Mouse (Mus musculus): ENCODE results near the gene Evi5.

Gene Evi5

DNA sequence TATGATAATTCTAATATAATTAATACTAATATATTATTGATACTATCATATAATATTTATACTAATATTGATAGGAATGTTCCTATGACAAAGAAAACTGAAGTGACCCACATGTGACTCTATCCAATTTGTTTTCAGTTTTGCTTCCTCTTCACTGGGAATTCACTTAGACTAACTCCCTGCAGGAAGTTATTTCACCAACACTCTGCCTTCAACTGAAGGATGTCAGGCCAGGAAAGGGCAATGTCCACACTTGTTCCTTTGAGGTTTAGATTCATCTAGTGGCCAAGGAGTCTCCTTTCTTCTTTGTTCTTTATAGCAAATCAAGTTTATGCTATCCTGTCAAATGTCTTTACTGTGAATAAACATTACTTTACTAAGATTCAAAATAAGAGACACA lies 111.2 kb downstream of the Evi5 start:
- in situ Hi-C loops (cut with MboI, MseI), result no loop called here

DNA sequence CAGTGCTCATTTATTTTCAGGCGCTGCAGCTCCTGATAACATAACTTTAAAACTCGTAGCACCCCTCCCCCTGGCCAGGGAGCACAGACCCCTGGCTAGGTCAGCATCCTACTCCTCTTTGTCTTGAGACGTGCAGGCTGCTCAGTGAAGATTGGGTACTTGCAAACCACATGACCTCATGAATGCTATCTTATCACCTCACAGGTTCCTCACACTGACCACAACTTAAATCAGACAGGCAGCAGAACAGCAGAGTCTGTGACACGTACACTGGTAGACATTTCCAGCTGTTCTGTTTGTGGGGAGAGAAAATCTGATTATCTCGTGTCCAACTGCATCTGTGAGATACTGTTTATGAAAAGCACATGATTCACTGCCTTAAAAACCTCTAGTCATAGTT lies 115.8 kb downstream of the Evi5 start:
- in situ Hi-C loops (cut with MboI, MseI), result loop anchor here in 1 of 2 experiments (10.0 kb wide), 1 partner anchor 1964 kb away; no protein-coding TSS in a partner anchor

DNA sequence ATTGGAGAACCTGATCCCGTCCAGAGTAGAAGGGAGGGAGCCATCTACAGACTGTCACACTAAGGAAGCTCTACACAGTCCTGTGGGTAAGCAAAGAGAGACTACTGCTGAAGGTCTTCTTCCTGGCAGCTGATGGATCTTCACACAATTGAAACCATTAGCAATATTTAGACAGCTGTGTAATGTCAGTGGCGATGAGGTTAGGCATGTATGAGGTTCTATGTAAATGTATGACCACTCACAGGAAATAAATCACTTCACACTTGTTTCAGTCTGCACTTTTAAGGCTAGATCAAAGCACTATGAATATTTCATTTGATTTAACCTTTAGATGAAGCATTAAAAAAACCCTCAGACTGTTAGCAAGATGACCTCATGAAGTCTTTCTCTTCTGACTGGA lies 118.8 kb downstream of the Evi5 start:
- in situ Hi-C loops (cut with MboI, MseI), result loop anchor here in 1 of 2 experiments (10.0 kb wide), 1 partner anchor 1961 kb away; no protein-coding TSS in a partner anchor

DNA sequence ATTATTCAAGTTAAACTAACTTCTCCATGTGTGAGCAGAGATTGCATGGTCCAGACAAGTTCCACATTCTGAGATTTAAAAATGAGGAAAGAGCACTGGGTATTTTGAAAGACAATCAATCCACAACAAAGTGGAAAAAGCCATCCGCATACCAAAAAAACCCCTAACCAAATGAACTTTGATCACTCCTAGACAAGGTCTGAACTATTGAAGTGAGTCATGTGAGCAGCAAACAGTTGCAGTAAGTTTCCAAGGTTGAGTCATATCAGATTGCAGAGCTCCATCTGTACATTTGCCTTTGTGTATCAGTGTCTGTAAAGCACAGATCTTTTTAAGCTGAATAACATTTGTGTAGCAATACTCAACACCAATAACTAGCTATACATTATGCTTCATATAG lies 120.2 kb downstream of the Evi5 start:
- in situ Hi-C loops (cut with MboI, MseI), result loop anchor here in 1 of 2 experiments (10.0 kb wide), 1 partner anchor 1960 kb away; no protein-coding TSS in a partner anchor

DNA sequence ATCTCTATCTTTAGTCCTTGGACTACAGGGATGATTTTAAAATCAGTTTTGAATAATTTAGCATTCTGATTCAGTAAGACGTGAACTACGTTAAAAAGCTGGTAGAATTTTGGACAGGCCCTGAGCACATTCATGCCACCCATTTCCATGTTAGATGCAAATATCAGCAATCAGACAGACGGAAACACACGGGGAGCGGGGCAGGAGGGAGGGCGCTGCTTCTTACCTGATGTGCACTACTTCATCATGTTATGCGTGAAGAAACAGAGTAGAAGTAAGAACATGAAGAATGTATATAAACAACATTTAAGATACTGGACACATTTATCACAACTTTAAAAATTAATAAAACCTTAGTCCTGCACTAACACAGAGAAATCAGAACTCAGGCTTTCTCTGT lies 121.3 kb downstream of the Evi5 start:
- in situ Hi-C loops (cut with MboI, MseI), result loop anchor here in 1 of 2 experiments (10.0 kb wide), 1 partner anchor 1959 kb away; no protein-coding TSS in a partner anchor

DNA sequence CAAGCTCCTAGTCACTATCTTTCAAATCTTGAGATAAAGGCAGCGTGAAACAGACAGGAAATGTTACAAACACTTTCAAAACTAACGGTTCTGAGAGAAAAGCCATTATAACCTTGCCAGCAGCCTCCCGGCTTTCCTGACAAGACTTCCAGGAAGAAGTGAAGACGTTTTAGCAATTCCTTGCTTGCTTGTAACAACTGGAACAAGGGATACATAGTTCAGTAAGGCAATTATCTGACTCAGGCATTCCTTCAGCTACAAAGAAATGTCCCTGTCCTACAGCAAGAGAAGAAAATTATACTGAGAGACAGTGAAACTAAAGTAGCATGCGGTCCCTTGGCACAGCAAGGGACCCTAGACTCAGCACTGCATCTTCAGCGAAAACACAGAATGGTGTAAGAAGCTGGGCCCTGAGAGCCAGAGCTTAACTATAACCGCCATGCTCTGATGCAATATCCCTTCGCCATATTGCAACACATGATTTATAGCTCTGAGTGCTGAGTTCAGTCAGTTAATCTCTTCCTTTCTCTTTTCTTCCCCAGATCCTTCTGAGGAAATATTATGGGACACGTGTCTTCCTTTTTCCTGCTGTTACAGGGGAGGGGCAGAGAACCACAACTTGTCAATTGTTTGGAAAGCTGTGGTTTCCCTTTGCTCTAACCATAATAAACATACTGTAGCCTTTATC lies 125.5 kb downstream of the Evi5 start:
- in situ Hi-C loops (cut with MboI, MseI), result no loop called here

DNA sequence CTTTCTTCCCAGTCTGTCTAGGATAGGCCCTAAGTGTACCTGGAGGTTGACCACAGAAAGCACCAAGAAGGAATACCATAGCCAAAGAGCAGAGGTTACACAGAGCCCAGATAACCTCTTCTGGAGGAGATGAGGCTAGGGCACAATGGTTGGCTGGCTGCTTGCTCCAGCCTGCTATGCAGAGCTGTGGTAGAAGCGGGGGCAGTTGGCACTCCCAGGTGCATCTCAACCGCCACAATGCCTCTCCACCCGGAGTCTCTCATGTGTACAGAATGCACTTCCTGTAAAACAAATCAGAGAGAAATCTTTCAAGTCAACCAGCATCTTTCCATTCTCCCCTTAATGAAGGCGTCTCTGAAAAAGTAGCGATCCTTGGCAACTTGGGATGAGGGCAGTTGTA lies 135.9 kb downstream of the Evi5 start:
- in situ Hi-C loops (cut with MboI, MseI), result no loop called here

DNA sequence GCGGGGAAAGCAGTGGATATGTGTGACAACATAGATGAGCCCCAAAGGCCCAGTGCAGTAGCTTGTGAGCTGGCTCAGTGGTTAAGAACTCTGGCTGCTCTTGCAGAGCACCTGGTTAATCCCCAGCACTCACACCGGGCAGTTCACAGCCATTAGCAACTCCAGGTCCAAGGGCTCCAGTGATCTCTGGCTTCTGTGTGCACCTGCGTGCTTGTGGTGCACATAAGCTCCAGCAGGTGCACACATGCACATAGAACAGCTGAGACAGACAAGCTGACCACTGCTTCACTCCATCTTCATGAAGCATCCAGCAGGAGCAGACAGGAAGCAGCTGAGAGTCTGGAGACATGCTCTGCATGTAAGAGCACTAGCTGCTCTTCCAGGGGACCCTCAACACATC lies 136.6 kb downstream of the Evi5 start:
- in situ Hi-C loops (cut with MboI, MseI), result no loop called here

DNA sequence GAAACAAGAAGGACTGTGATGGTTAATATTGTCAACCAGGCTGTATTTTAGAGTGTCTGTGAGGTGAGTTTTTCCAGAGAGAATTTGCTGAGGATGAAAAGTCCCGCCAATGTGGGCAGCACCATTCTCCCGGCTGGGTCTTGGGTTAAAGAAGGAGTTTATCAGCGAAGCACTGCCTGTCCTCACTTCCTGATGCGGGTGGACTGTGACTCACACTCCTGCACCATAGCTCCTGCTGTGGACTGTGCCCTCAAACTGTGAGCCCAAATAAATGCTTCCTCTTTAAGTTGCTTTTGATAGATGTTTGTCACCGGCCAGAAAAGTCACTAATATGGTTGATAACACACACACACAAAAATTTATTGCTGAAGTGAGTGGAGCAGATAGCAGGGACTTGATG lies 138.7 kb downstream of the Evi5 start:
- in situ Hi-C loops (cut with MboI, MseI), result no loop called here

DNA sequence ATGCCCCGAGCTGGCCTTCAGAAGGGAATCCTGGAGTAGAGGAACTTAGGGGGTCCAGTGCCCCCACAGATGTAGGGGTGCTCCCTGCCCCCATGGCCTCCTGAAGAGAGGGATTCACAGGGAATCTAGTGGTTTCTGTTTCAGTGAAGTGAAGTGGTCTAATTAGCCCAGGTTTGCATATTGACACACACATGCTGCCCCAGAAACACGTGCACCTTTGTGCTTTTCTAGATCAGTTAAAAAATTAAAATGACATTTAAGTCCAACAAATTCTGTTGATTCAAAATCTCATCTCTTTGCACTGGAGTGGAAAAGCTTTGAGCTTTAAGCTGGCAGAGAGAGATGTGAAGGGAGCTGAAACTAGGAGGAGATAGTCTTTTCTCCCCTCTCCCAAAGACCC lies 143.1 kb downstream of the Evi5 start:
- in situ Hi-C loops (cut with MboI, MseI), result no loop called here

DNA sequence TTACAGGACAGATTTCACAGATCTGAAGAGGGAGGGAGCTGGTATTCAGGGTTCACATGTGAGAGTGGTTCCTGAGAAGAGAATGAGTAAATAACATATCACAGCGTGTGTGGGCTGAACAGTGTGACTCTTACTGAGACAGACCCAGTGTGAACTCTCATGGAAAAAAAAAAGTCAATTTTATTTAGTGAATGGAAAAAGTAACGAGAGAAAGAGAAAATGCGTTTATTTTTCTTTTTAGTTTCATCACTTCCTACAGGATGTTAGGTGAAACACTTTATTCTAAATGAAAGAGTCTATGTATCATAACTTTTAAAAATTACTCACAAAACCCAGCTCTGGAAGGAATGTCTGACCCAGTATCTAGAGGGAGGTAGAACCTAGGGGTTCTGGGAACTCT lies 143.5 kb downstream of the Evi5 start:
- in situ Hi-C loops (cut with MboI, MseI), result no loop called here

DNA sequence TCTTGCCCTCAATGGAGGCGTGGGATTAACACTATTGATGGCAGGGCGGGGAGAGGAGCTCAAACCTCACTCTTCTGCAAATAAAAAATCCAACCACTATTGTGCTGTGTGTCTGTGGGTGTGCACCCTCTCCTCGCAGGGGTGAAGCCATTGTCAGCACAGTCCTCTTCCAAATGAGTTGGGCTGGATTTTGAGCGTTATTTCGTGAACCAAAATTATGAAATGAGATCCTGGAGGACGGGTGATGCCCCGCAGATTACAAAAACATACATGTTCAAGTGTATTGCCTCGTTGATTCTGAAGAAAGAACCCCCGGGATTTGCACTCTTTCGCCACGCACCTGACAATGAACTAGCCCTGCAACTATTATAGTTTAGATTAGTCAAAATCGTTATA lies 147.9 kb downstream of the Evi5 start:
- in situ Hi-C loops (cut with MboI, MseI), result loop anchor here in 1 of 2 experiments (10.0 kb wide), 1 partner anchor 462 kb away; no protein-coding TSS in a partner anchor

DNA sequence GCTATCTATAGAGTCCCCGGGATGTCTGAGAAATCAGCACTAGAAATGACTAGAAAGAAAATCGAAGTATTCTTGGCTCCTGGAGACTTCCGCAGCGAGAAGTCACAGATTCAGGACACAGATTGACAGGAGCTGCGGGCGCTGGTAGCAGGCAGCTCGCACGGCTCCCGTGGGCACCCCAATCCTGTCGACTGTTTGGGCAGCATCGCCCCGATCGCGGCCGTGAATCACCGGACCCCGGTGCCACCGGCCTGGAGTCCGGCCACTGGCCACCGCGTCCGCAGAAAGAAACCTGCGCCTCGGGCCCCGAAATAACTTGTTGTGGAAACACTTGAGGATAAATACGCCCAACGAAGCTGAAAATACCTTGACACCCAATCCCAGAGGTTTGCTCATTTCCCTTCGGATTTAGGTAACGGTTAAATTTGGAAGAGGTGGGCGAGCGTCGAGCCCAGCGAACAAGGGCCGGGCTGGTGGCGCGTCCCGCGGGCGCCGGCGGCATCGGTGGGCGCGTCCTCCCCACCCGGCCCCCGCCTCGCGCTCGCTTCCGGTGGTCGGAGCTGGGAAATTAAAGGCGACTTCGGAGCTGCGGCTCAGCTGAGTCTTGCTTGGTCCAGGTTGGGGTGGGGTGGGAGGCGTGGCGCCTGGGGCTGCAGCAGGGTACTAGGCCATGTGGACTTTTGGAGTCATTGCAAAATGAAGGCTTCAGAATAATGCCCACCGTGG lies 148.5 kb downstream of the Evi5 start:
- in situ Hi-C loops (cut with MboI, MseI), result loop anchor here in 1 of 2 experiments (10.0 kb wide), 1 partner anchor 462 kb away; no protein-coding TSS in a partner anchor

DNA sequence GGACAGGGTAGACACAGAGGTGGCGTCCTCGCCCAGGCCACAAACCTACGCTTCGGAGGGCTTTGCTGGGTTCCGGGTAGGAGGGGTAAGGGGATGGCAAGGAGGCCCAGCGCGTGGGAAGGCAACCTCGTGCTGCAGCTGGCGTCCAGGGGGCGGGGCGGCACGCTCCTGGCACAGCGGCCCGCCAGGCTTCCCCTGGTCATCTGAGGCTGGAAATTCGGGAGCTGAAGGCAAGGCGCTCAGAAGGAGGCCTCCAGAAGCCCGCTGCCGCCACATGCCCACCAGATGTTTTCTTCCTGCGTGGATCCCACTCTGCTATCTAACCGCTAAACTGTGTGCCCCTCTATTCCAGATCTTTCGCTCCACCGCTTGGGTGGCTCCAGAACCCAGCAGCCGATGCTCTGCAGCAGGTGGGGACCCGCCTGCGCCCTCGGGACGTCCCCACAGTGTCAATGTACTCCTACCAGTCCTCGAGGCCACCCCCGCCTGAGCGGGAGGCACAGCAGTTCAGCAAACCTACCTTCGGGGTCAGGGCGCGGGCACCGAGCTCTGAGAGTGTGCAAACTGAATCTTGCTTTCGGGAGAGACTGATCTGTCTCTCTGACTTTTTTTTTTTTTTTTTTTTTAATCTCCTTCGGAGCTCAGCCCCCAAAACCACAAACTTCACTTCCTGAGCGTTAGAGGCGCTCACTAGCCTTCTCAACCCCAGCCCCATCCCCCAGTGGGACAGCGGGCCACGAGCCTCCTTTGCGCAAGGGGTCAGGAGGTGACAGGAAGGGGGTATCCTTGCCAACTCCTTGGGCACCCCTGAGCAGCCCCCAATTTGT lies 149.3 kb downstream of the Evi5 start, which contains the start of gene Gfi1:
TSS of gene Gfi1 (minus strand) at position 602 of the 827 bp plus-strand sequence.
- in situ Hi-C loops (cut with MboI, MseI), result loop anchor here in 1 of 2 experiments (10.0 kb wide), 1 partner anchor 461 kb away; no protein-coding TSS in a partner anchor

DNA sequence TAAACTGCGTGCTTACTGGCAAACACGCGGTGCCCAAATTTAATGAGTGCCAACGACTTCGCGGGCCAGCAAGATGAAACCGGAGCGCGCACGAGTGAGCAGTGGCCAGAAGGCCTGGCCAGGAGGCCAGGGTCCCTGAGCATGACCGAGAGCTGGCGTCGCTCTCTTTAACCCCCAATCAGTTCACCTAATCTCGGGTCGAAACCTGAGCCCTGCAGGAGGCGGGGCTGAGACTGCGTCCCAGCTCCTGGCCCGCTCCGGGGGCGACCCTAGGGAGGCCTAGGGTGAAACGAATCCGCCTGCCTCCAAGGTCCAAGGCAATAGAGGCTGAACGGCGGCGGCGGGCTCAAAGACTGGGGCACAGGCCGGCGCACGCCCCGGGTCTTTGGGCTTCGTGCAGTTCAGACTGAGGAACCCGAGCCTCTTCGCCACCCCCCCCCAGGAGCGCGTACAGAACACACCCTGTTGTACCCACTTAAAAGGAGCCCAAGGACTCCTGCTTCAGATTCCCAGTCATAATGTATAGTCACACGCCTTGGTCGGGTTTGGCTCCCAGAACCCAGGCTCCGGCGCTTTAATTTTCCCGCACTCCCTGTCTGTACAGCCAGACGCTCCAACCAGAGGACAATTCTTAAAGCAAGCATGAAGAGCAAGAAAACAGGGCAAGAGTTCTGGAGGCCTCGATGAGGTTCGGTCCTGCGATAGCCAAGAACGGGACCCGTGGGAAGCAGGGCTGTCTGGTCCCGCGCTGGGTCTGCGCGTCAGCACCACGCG lies 150.1 kb downstream of the Evi5 start:
- in situ Hi-C loops (cut with MboI, MseI), result loop anchor here (5.0 to 10.0 kb wide), 4 partner anchors 47 to 460 kb away; no protein-coding TSS in a partner anchor

DNA sequence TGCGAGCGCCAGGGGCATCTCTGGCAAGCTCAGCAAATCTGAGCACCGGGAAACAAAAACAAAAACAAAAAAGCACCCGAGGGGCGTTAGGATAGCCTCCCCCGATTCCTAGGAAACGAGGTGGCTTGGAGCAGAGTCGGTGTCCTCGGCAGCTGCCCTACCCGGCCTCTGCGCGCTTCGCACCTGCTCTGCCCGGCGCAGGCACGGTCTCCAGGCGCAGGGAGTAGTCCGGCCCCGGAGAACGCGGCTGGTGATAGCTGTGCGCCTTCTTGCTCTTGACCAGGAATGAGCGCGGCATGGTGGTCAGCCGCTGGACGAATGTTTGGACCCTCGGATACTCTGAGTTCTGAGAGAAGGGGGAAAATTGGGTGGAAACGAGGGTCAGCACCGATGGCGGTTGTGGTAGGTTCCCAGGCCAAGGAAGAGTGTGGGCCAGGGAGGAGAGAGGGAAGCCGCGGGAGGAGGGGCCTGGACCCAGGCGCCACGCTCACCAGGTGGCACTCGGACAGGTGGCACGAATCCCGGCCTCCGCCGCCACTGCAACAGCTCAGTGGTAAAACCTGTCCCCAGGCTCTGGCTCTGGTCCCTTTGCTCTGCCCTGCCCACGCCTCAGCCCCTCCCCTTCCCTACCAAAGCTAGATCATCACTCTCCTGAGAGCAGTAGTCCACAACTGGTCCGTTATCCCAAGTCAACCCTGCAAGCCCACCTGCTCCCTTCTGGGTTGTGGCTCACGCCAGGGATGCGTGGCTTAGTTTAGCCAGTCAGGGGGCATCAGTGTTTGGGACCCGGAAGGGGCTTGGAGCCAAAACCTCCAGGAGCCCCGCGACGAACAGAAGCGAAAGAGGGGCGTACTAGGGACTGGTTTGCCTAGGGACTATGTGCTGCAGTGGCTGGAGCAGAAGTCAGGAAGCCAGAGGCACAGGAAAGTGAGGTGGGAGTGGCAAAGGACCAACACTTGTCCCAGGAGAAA lies 151.1 kb downstream of the Evi5 start:
- in situ Hi-C loops (cut with MboI, MseI), result loop anchor here (5.0 to 10.0 kb wide), 4 partner anchors 48 to 459 kb away; no protein-coding TSS in a partner anchor

DNA sequence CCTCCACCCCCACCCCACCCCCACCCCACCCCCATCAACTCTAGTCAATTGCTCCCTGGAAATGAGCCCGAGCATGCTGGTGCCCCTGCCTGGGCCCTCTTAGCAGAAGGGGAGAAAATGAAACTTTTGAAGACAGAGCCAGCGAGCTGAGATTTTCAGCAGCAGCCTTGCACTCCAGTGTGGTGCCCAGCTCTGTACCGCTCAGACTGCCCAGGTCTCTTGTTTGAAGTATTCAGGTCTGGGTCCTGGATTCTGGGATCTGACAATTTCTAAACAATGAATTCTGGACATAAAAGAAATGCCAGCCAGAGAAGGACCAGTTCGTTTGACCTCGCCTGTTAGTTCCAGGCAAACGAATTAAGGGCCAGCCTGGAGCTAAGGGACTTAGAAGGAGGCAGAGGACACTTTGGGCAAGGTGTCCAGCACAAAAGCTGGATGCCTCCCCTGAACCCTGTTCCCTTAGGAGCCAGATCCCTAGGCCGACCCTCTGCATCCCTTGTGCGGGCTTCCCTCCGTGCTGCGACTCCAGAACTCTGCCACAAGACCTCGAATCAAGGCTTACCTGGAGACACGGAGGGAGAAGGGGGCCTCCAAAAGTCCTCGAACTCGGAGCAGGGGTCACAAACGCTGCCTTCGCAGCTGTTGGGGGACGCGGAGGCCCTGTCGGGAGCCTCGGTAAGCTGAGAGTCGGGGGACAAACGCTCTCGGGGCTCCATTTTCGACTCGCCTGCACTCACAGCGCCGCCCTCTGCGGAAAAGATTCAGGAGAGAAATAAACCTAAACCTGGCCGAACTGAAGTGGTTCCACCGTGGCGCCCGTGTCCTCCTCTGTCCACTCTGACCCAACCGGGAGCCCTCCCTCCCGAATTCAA lies 152.0 kb downstream of the Evi5 start:
- in situ Hi-C loops (cut with MboI, MseI), result loop anchor here (5.0 to 10.0 kb wide), 4 partner anchors 49 to 458 kb away; no protein-coding TSS in a partner anchor

DNA sequence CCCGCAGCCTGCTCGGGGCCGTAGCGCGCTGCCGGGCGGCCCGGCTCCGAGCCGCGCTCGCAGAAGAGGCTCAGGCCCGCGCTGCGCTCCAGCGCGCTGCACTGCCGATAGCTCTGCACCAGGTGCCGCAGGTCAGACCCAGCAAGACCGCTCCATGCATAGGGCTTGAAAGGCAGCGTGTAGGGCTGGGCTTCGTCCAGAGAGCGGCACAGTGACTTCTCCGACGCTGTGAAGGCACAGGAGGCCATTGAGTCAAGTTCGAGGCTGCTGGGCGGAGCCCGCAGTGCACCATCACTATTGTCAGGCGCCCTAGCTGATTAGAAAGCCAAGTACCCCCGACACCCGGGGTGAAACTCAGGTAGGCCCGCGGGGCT lies 153.3 kb downstream of the Evi5 start:
- in situ Hi-C loops (cut with MboI, MseI), result loop anchor here (5.0 to 10.0 kb wide), 4 partner anchors 51 to 457 kb away; no protein-coding TSS in a partner anchor

Measured in T-helper 17 cell (primary cell).